ENCODE assay signal across 8 mouse cellular contexts in genomic region chr7:19405417-19405816, GRCm38 (mm10). TPM values are rescaled to one million over a fixed set of nuclear protein-coding genes. Genes with fewer than 3 reads are reported as not detected.
DNase-seq lines count a peak whose midpoint lies in the region; ATAC-seq and TF ChIP-seq lines count a peak whose summit lies in the region.

No protein-coding gene starts in this region.

- intact Hi-C loops in gastrocnemius, adult 2 months (cut with DNase I) = loop anchor here (5.0 to 10.0 kb wide), 3 partner anchors 52 to 169 kb away; partner anchors contain the start of genes Bloc1s3, Gemin7, Mark4 and Trappc6a
- intact Hi-C loops in left cerebral cortex, adult 2 months (cut with DNase I) = loop anchor here (1.0 to 5.0 kb wide), 4 partner anchors 97 to 297 kb away; no protein-coding TSS in a partner anchor

- peak overlapping the region; percentile 78 for H3K27ac ChIP-seq in gastrocnemius, adult 2 months
- H3K27ac ChIP-seq in hindbrain, embryonic 16.5 days (ENCODE audit: low read depth, low read length) = no peak overlapping the region
- H3K27ac ChIP-seq in left cerebral cortex, adult 2 months = no peak overlapping the region

- peak overlapping the region; percentile 40 for H3K4me2 ChIP-seq in hindbrain, embryonic 16.5 days (ENCODE audit: low read length)

- peak overlapping the region; percentile 46 for H3K4me3 ChIP-seq in gastrocnemius, adult 2 months
- H3K4me3 ChIP-seq in hindbrain, embryonic 16.5 days (ENCODE audit: low read length) = no peak overlapping the region
- no peak overlapping the region for H3K4me3 ChIP-seq in left cerebral cortex, adult 2 months

- H3K27me3 ChIP-seq in hindbrain, embryonic 16.5 days (replicated peaks; ENCODE audit: control insufficient read depth, insufficient read depth, low read length) = peaks cover 37% of the 10 kb centered on the region

- peak; percentile 66 for ATAC-seq in hindbrain, embryonic 16.5 days
- peak; percentile 93 for ATAC-seq in megakaryocyte progenitor cell, adult 5-6 weeks (replicated peaks; ENCODE audit: poor library complexity)

- peaks cover 9% of the 10 kb centered on the region for H3K4me1 ChIP-seq in hindbrain, embryonic 16.5 days (ENCODE audit: control insufficient read depth, insufficient read depth, low read depth, low read length)

- peak; percentile 81 for DNase-seq in ZHBTc4 (ENCODE audit: low read depth, low spot score)
- peak; percentile 81 to 84 for DNase-seq in cerebellum, postnatal 36 days
- DNase-seq in gastrocnemius, adult 2 months = peak; percentile 87
- DNase-seq in left cerebral cortex, adult 2 months (ENCODE audit: extremely low spot score in 1 of 2, low spot score in 2 of 2) = peak; percentile 72 to 85
- DNase-seq in right cerebral cortex, postnatal 25 days = peak; percentile 71
- DNase-seq in urinary bladder, postnatal 4 days (ENCODE audit: low spot score in 2 of 2) = peak; percentile 63 to 87

- TF ChIP-seq CTCF in gastrocnemius, adult 2 months (IDR thresholded peaks at IDR 0.05) = no peak; the same call in none of the 2 replicates
- peak; percentile 99 for TF ChIP-seq CTCF in left cerebral cortex, adult 2 months (IDR thresholded peaks at IDR 0.05)

- no peak overlapping the region for H3K9ac ChIP-seq in hindbrain, embryonic 16.5 days (ENCODE audit: low read depth, low read length)

- H3K36me3 ChIP-seq in hindbrain, embryonic 16.5 days (ENCODE audit: control insufficient read depth, insufficient read depth, low read length) = no peaks in the 10 kb centered on the region

- WGBS in hindbrain, embryonic 16.5 days = 4% methylated on average over 19 of the region's 19 CpGs

- H3K9me3 ChIP-seq in hindbrain, embryonic 16.5 days (ENCODE audit: control insufficient read depth, low read length) = no peaks in the 10 kb centered on the region

RNA-seq across cellular contexts. Expression of gene Ckm, which starts 0.8 kb away (rescaled TPM):
- total RNA-seq in gastrocnemius, adult 2 months (2021) = over 10,000 TPM; 32,173 to 47,719 TPM
- 0.64 and 47.3 TPM in 2 replicates for polyA plus RNA-seq in hindbrain, embryonic 16.5 days (2015; fragmentation: Nextera tagmentation; extraction: Ambion mirVana)
- not detected for total RNA-seq in left cerebral cortex, adult 2 months (2021)
- total RNA-seq in megakaryocyte progenitor cell, adult 5-6 weeks (2015) = 0.71 and 0.94 TPM in 2 replicates
- 1.4 and 2.0 TPM in 2 replicates for total RNA-seq in megakaryocyte progenitor cell, adult 5-6 weeks (2017)

RNA-seq across cellular contexts. Expression of gene Klc3, which starts 1.5 kb away (rescaled TPM):
- total RNA-seq in gastrocnemius, adult 2 months (2021) = under 1 TPM; 0.18 to 0.39 TPM
- polyA plus RNA-seq in hindbrain, embryonic 16.5 days (2015; fragmentation: Nextera tagmentation; extraction: Ambion mirVana) = 2.2 and 2.5 TPM in 2 replicates
- total RNA-seq in left cerebral cortex, adult 2 months (2021) = 1 to 10 TPM; 2.4 to 4.1 TPM
- not detected in 2 replicates for total RNA-seq in megakaryocyte progenitor cell, adult 5-6 weeks (2015)
- 0.10 TPM in 1 of 2 replicates, not detected in the other for total RNA-seq in megakaryocyte progenitor cell, adult 5-6 weeks (2017)

RNA-seq across cellular contexts. Expression of gene Ercc2, which starts 23.6 kb away (rescaled TPM):
- total RNA-seq in gastrocnemius, adult 2 months (2021) = 10 to 100 TPM in 1 of 2 experiments, 1 to 10 TPM in 1; 8.5 to 10.7 TPM
- 22.6 and 25.1 TPM in 2 replicates for polyA plus RNA-seq in hindbrain, embryonic 16.5 days (2015; fragmentation: Nextera tagmentation; extraction: Ambion mirVana)
- total RNA-seq in left cerebral cortex, adult 2 months (2021) = 10 to 100 TPM; 37.2 TPM
- 10.7 and 11.2 TPM in 2 replicates for total RNA-seq in megakaryocyte progenitor cell, adult 5-6 weeks (2015)
- 26.5 and 31.6 TPM in 2 replicates for total RNA-seq in megakaryocyte progenitor cell, adult 5-6 weeks (2017)

RNA-seq across cellular contexts. Expression of gene Ppp1r13l, which starts 45.9 kb away (rescaled TPM):
- 1 to 10 TPM; 2.1 to 4.9 TPM for total RNA-seq in gastrocnemius, adult 2 months (2021)
- polyA plus RNA-seq in hindbrain, embryonic 16.5 days (2015; fragmentation: Nextera tagmentation; extraction: Ambion mirVana) = 1.5 and 1.9 TPM in 2 replicates
- 1 to 10 TPM; 7.7 to 7.8 TPM for total RNA-seq in left cerebral cortex, adult 2 months (2021)
- total RNA-seq in megakaryocyte progenitor cell, adult 5-6 weeks (2015) = 6.3 and 7.2 TPM in 2 replicates
- total RNA-seq in megakaryocyte progenitor cell, adult 5-6 weeks (2017) = 0.74 and 1.2 TPM in 2 replicates

RNA-seq across cellular contexts. Expression of gene Cd3eap, which starts 46.1 kb away (rescaled TPM):
- 10 to 100 TPM; 11.4 to 11.5 TPM for total RNA-seq in gastrocnemius, adult 2 months (2021)
- 23.1 and 23.6 TPM in 2 replicates for polyA plus RNA-seq in hindbrain, embryonic 16.5 days (2015; fragmentation: Nextera tagmentation; extraction: Ambion mirVana)
- 10 to 100 TPM; 17.0 to 17.8 TPM for total RNA-seq in left cerebral cortex, adult 2 months (2021)
- 11.1 and 13.6 TPM in 2 replicates for total RNA-seq in megakaryocyte progenitor cell, adult 5-6 weeks (2015)
- total RNA-seq in megakaryocyte progenitor cell, adult 5-6 weeks (2017) = 24.8 and 27.4 TPM in 2 replicates

Comparison
In these comparisons a context has a peak if more than half of its experiments do, and no peak if none do; other contexts are left out.
1. RNA of gene Ckm, which starts 0.8 kb away (total RNA-seq): 32,173 to 47,719 TPM in gastrocnemius, adult 2 months; 0.71 to 2.0 TPM in megakaryocyte progenitor cell, adult 5-6 weeks and not detected in left cerebral cortex, adult 2 months; every median in the first group is over 1,000 times any median in the second.
2. Peak in every context shown above with its lines, with median percentiles within 50 percentile points of each other: DNase-seq.